Mouse (Mus musculus): Measurements from ENCODE around the gene Prss45.

GRCm38 (mm10) chr9:110877353-110877752 is 43.0 kb downstream of the Prss45 start:
- TF ChIP-seq CTCF (IDR thresholded peaks at IDR 0.05; ENCODE audit: extremely low read depth, insufficient read depth, insufficient read length, insufficient replicate concordance): no peak
- TF ChIP-seq POLR2A (IDR thresholded peaks at IDR 0.05; ENCODE audit: low read depth, low read length): no peak
